Mouse (Mus musculus) embryonic fibroblast, embryonic 13.5 days (primary cell): ENCODE measurements around the gene Zfp78.

Experiments used
- CTCF ChIP-seq: IDR thresholded peaks from 2 replicates; pipeline ENCODE4 v1.5.1; 2011; ENCODE audit warnings: mild to moderate bottlenecking, control low read depth, low read length, moderate library complexity, borderline replicate concordance; ENCODE audit not compliant: insufficient read depth
- POLR2A ChIP-seq: IDR thresholded peaks from 2 replicates; pipeline ENCODE4 v1.6.1; 2011; ENCODE audit warnings: low read depth, mild to moderate bottlenecking, control low read depth, low read length, moderate library complexity

DNA sequence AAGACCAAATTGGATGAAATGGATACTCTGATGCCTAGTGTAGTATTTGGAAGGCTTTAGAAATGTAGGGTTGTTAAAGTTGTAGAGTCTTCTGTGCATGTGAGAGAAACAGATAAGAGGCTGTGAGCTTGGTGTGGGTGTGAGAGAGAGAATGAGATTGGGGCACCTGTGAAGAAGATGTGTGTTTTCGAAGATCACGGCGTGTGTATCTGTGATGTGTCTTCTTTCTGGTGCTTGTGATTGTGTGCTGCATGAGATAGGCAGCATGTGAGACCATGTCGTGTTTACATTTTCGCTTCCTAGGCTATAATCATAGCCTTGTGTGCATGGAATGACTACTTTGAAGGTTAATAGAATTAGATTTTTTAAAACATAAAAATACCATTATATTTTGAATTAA lies 4.1 kb downstream of the Zfp78 start:
- TF ChIP-seq CTCF: no peak
- TF ChIP-seq POLR2A: no peak
